21 mouse cellular contexts compared by ENCODE assay signal in genomic region chr7:109592184-109592583, GRCm38 (mm10).
DNase-seq lines count a peak whose midpoint lies in the region; ATAC-seq and TF ChIP-seq lines count a peak whose summit lies in the region.
"Had no signal": no experiment of that assay in that cellular context is flagged by ENCODE, and none has a peak within 500 bp of the region (broad histone marks: within the 10 kb centered on the region; RNA-seq: fewer than 3 reads in every experiment).

No protein-coding gene starts in this region.

- WGBS in heart, embryonic 10.5 days = 36% methylated on average over 4 of the region's 4 CpGs
- 22% methylated on average over 4 of the region's 4 CpGs for WGBS in lung, postnatal 0 days

- peak; percentile 85 for TF ChIP-seq EP300 in lung, postnatal 0 days (IDR thresholded peaks at IDR 0.05)

- ATAC-seq in lung, postnatal 0 days = peak; percentile 88
- ATAC-seq: forebrain, postnatal 0 days; midbrain, embryonic 15.5 days had no signal

- no peak overlapping the region for H3K9ac ChIP-seq in lung, postnatal 0 days (replicated peaks; ENCODE audit: low read depth)
- H3K9ac ChIP-seq: forebrain, postnatal 0 days; hindbrain, embryonic 15.5 days; liver, embryonic 14.5 days; midbrain, embryonic 15.5 days; neural tube, embryonic 12.5 days had no signal

- no peaks in the 10 kb centered on the region for H3K36me3 ChIP-seq in heart, embryonic 10.5 days
- no peaks in the 10 kb centered on the region for H3K36me3 ChIP-seq in testis, adult 2 months (ENCODE audit: control insufficient read depth, insufficient read depth, low read length)
- no peaks in the 10 kb centered on the region for H3K36me3 ChIP-seq in lung, postnatal 0 days (ENCODE audit: insufficient read depth, low read length)
- H3K36me3 ChIP-seq: hindbrain, embryonic 15.5 days; midbrain, embryonic 15.5 days; neural tube, embryonic 12.5 days had no signal

- no peaks in the 10 kb centered on the region for H3K9me3 ChIP-seq in heart, embryonic 10.5 days
- no peaks in the 10 kb centered on the region for H3K9me3 ChIP-seq in lung, postnatal 0 days (ENCODE audit: low read length)
- H3K9me3 ChIP-seq: hindbrain, embryonic 15.5 days; midbrain, embryonic 15.5 days; neural tube, embryonic 12.5 days had no signal

- TF ChIP-seq CTCF in testis, adult 2 months (IDR thresholded peaks at IDR 0.05; ENCODE audit: control insufficient read depth, insufficient read depth, insufficient replicate concordance, low read depth, low read length) = no peak
- TF ChIP-seq CTCF in lung, postnatal 0 days (IDR thresholded peaks at IDR 0.05) = no peak

- H3K27ac ChIP-seq in heart, embryonic 10.5 days = 0 out of 2 replicates have a peak overlapping the region, but pooled peaks have one; percentile 7
- peak overlapping the region; percentile 68 for H3K27ac ChIP-seq in testis, adult 2 months (ENCODE audit: control insufficient read depth, insufficient read depth, low read depth, low read length)
- peak overlapping the region; percentile 51; the same call in 1 of the 2 replicates for H3K27ac ChIP-seq in lung, postnatal 0 days (ENCODE audit: low read length)
- H3K27ac ChIP-seq: hindbrain, embryonic 15.5 days; layer of hippocampus, adult 2 months; liver, embryonic 14.5 days; midbrain, embryonic 15.5 days; neural tube, embryonic 12.5 days had no signal

- no peak for DNase-seq in heart, embryonic 10.5 days (ENCODE audit: low spot score)
- DNase-seq in heart, postnatal 4 days = no peak
- DNase-seq in testis, postnatal 10 days (ENCODE audit: low spot score) = no peak
- DNase-seq in lung, postnatal 0 days (ENCODE audit: low spot score) = peak; percentile 84
- DNase-seq in ovary, postnatal 10 days (ENCODE audit: low spot score) = no peak
- DNase-seq in neural tube, embryonic 10.5 days (ENCODE audit: extremely low spot score, low spot score) = no peak
- DNase-seq in cerebellum, adult 11 months = no peak
- DNase-seq: adrenal gland, postnatal 10 days; B cell, adult 2 months; cerebellum, adult 9-11 months; forebrain, postnatal 0 days; gastrocnemius, postnatal 14 days; retina, postnatal 1 day; spleen, adult 18-20 months had no signal

- H3K4me1 ChIP-seq in heart, embryonic 10.5 days = peaks cover 55% of the 10 kb centered on the region
- peaks cover 8% of the 10 kb centered on the region for H3K4me1 ChIP-seq in testis, adult 2 months (ENCODE audit: control insufficient read depth, insufficient read depth, low read length)
- peaks cover 30% of the 10 kb centered on the region for H3K4me1 ChIP-seq in lung, postnatal 0 days (ENCODE audit: insufficient read depth, low read depth, low read length)
- H3K4me1 ChIP-seq: midbrain, embryonic 15.5 days had no signal

- no peak overlapping the region for H3K4me3 ChIP-seq in heart, embryonic 10.5 days
- no peak overlapping the region for H3K4me3 ChIP-seq in testis, adult 2 months (ENCODE audit: control insufficient read depth, low read depth, low read length)
- H3K4me3 ChIP-seq in lung, postnatal 0 days (ENCODE audit: low read depth, low read length) = no peak overlapping the region
- H3K4me3 ChIP-seq: erythroblast, embryonic 14.5 days; hindbrain, embryonic 15.5 days; layer of hippocampus, adult 2 months; midbrain, embryonic 15.5 days; neural tube, embryonic 12.5 days had no signal

- TF ChIP-seq POLR2A in testis, adult 2 months (IDR thresholded peaks at IDR 0.05; ENCODE audit: control insufficient read depth, low read depth, low read length) = no peak

- no peak overlapping the region for H3K4me2 ChIP-seq in lung, postnatal 0 days (replicated peaks; ENCODE audit: low read depth, low read length)
- H3K4me2 ChIP-seq: hindbrain, embryonic 15.5 days; midbrain, embryonic 15.5 days; neural tube, embryonic 12.5 days had no signal

- H3K27me3 ChIP-seq in heart, embryonic 10.5 days (ENCODE audit: insufficient read depth, poor library complexity, severe bottlenecking) = no peaks in the 10 kb centered on the region
- H3K27me3 ChIP-seq in testis, adult 2 months (ENCODE audit: control insufficient read depth, insufficient read depth, low read length) = no peaks in the 10 kb centered on the region
- H3K27me3 ChIP-seq in lung, postnatal 0 days (replicated peaks; ENCODE audit: insufficient read depth, low read length) = no peaks in the 10 kb centered on the region
- H3K27me3 ChIP-seq: hindbrain, embryonic 15.5 days; midbrain, embryonic 15.5 days; neural tube, embryonic 12.5 days had no signal

Comparison
In these comparisons a context has a peak if more than half of its experiments do, and no peak if none do; other contexts are left out.
1. H3K27ac ChIP-seq: peak in every context shown above with its lines; median percentile 68 in testis, adult 2 months; 51 in lung, postnatal 0 days; 7 in heart, embryonic 10.5 days.